Mouse (Mus musculus) liver, embryonic 14.5 days (tissue): Measurements from ENCODE around the gene Pln. TPM values are rescaled to one million over a fixed set of nuclear protein-coding genes. Genes with fewer than 3 reads are reported as not detected.
A peak's percentile ranks its signal among the peaks of the same experiment; 100 is the strongest.

Experiments
- ATAC-seq: fragments of 200-750 bp; cut with Nextera tagmentation; 2 replicates; pipeline ENCODE4 v1.8.0; 2017; ENCODE audit warnings: moderate number of reproducible peaks, mild to moderate bottlenecking, moderate library complexity; ENCODE audit not compliant: insufficient read depth
- DNase-seq, 3 experiments: peaks; one replicate each; pipeline ENCODE4 v3.0.0-alpha.2; 2012 to 2013; ENCODE audit warnings: low read depth in 3 of 3, low spot score in 3 of 3
- H3K27ac ChIP-seq: fragments of 300-500 bp; sonication (generic); 2 replicates; pipeline ENCODE4 v1.5.1; 2014; ENCODE audit warnings: moderate library complexity, mild to moderate bottlenecking, control low read depth, inconsistent platforms
- H3K27me3 ChIP-seq: fragments of 300-500 bp; sonication (generic); 2 replicates; pipeline ENCODE4 v1.6.1; 2014; ENCODE audit warnings: mild to moderate bottlenecking, low read length, moderate library complexity; ENCODE audit not compliant: control insufficient read depth, insufficient read depth
- H3K36me3 ChIP-seq: fragments of 300-500 bp; sonication (generic); replicated peaks from 2 replicates; pipeline ENCODE4 v1.6.1; 2014; ENCODE audit warnings: low read depth; ENCODE audit not compliant: control insufficient read depth, insufficient read depth
- H3K4me1 ChIP-seq, 2 experiments: fragments of 200-500 bp in 1 of 2; fragments of 300-500 bp in 1 of 2; sonication (generic) in 1 of 2; replicated peaks; 2 replicates each; pipeline ENCODE4 v1.6.1; 2012 to 2014; ENCODE audit warnings: antibody characterized with exemption in 1 of 2, inconsistent platforms in 1 of 2, low read length in 1 of 2; ENCODE audit not compliant: control insufficient read depth in 2 of 2, insufficient read depth in 2 of 2
- H3K4me2 ChIP-seq: fragments of 300-500 bp; sonication (generic); 2 replicates; pipeline ENCODE4 v1.6.1; 2014; ENCODE audit warnings: low read depth, mild to moderate bottlenecking, control low read depth, moderate library complexity
- H3K4me3 ChIP-seq, 2 experiments: fragments of 200-500 bp in 1 of 2; fragments of 300-500 bp in 1 of 2; sonication (generic) in 1 of 2; 2 replicates each; pipeline ENCODE4 v1.5.1; 2012 to 2014; ENCODE audit warnings: low read depth in 2 of 2, low read length in 2 of 2, mild to moderate bottlenecking in 2 of 2, control low read depth in 1 of 2, inconsistent platforms in 1 of 2, moderate library complexity in 1 of 2; ENCODE audit not compliant: insufficient read depth in 1 of 2
- H3K9ac ChIP-seq: fragments of 300-500 bp; sonication (generic); replicated peaks from 2 replicates; pipeline ENCODE4 v1.6.1; 2014; ENCODE audit warnings: mild to moderate bottlenecking, control low read depth, moderate library complexity
- H3K9me3 ChIP-seq: fragments of 300-500 bp; sonication (generic); 2 replicates; pipeline ENCODE4 v1.6.1; 2016; ENCODE audit warnings: low read length, mixed read lengths; ENCODE audit not compliant: control insufficient read depth
- CTCF ChIP-seq: IDR thresholded peaks from 2 replicates; pipeline ENCODE4 v1.5.1; 2016; ENCODE audit warnings: antibody characterized with exemption, low read depth, control low read depth
- EP300 ChIP-seq: IDR thresholded peaks from 2 replicates; pipeline ENCODE4 v1.6.1; 2016; ENCODE audit warnings: antibody characterized with exemption, low read depth
- WGBS: fragments of 180-500 bp; shearing (Covaris S2); extraction: QIAGEN DNeasy Blood & Tissue Kit; methylation state at CpG from one replicate; pipeline ENCODE4 v1.1.7; 2014; ENCODE audit not compliant: insufficient replicate concordance; 5-methylcytosine and 5-hydroxymethylcytosine counted together
- polyA plus RNA-seq, 2 experiments: library from polyadenylated mRNA; depleted of rRNA in 1 of 2; stranded (reverse) in 1 of 2; unstranded in 1 of 2; fragments of >200 nt; fragmentation: Nextera tagmentation in 1 of 2; extraction: Ambion mirVana in 1 of 2; gene quantifications; 2 replicates each; pipeline versions ENCODE4 v1.2.1 to v1.2.3; 2012 to 2014

Gene Pln
- polyA plus RNA-seq, 2 experiments = 0.08 to 0.25 TPM

DNA sequence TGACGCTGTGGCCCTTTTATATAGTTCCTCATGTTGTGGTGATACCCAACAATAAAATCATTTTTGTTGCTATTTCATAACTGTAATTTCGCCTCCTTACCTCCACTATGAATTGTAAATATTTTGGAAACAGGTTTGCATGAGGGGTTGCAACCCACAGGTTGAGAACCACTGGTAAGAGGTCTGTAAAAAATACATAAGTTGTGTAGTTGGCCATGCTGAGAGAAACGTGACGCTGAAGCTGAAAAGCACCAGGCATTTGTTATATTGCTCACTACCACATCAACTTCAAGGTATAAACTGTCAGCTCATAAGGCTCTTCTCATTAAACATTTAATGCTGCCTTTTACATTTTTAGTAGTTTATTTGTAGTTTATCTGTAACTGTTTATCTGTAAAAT is 8.0 kb downstream of the Pln start:
- 73% methylated on average over 4 of the region's 4 CpGs for WGBS
- no peaks in the 10 kb centered on the region for H3K9me3 ChIP-seq
- H3K9ac ChIP-seq = no peak overlapping the region
- no peak overlapping the region for H3K4me2 ChIP-seq
- H3K4me1 ChIP-seq = no peaks in the 10 kb centered on the region
- no peak overlapping the region for H3K27ac ChIP-seq
- no peak overlapping the region for H3K4me3 ChIP-seq
- TF ChIP-seq CTCF = no peak
- no peaks in the 10 kb centered on the region for H3K27me3 ChIP-seq
- H3K36me3 ChIP-seq = no peaks in the 10 kb centered on the region
- ATAC-seq (no peak), DNase-seq (no peak)

DNA sequence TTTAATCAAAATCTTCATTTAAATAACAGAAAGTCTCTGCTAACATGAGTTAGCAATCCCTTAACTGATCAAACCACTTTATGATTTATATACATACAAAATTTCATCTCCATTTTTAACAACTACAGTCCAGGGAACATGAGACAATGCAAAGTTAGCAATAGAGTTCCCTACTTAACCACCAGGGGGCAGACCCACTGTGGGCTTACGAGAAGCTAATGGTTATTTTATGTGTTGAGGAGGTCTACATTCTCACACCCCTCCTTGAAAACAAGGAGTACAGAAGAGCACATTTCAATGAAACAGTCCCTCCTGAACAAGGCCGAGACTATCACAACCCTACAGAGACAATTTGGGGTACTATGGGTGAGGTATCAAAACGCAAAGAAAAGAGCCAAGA is 9.0 kb downstream of the Pln start:
- DNase-seq (no peak), ATAC-seq (no peak)
- H3K9me3 ChIP-seq = no peaks in the 10 kb centered on the region
- WGBS = 45% methylated on average over 3 of the region's 3 CpGs
- no peak overlapping the region for H3K4me2 ChIP-seq
- no peaks in the 10 kb centered on the region for H3K36me3 ChIP-seq
- H3K4me1 ChIP-seq = no peaks in the 10 kb centered on the region
- no peak for TF ChIP-seq EP300
- TF ChIP-seq CTCF = peak; percentile 79
- H3K27me3 ChIP-seq = no peaks in the 10 kb centered on the region
- no peak overlapping the region for H3K9ac ChIP-seq
- no peak overlapping the region for H3K4me3 ChIP-seq
- H3K27ac ChIP-seq = no peak overlapping the region

- no peak for ATAC-seq
- no peak for DNase-seq
- H3K4me1 ChIP-seq = no peaks in the 10 kb centered on the region
- no peak overlapping the region for H3K9ac ChIP-seq
- no peak overlapping the region for H3K27ac ChIP-seq
- no peaks in the 10 kb centered on the region for H3K27me3 ChIP-seq
- 75% methylated on average over 5 of the region's 5 CpGs for WGBS
- H3K4me2 ChIP-seq = no peak overlapping the region
- H3K4me3 ChIP-seq = no peak overlapping the region
- no peaks in the 10 kb centered on the region for H3K36me3 ChIP-seq
- TF ChIP-seq CTCF (no peak), EP300 (no peak)
- no peaks in the 10 kb centered on the region for H3K9me3 ChIP-seq
Measured at GRCm38 (mm10) chr10:53346916-53347315, 9.4 kb downstream of the Pln start.

GRCm38 (mm10) chr10:53347787-53348755 is 10.6 kb downstream of the Pln start:
- ATAC-seq (no peak), DNase-seq (peak in 2 of 3 experiments; percentile 48 to 62)
- no peak overlapping the region for H3K27ac ChIP-seq
- no peaks in the 10 kb centered on the region for H3K36me3 ChIP-seq
- no peaks in the 10 kb centered on the region for H3K27me3 ChIP-seq
- H3K4me2 ChIP-seq = no peak overlapping the region
- no peak overlapping the region for H3K9ac ChIP-seq
- whole genome bisulfite sequencing = 49% methylated on average over 10 of the region's 10 CpGs
- no peaks in the 10 kb centered on the region for H3K9me3 ChIP-seq
- TF ChIP-seq EP300 (no peak), CTCF (peak; percentile 76)
- H3K4me3 ChIP-seq = no peak overlapping the region
- no peaks in the 10 kb centered on the region for H3K4me1 ChIP-seq

DNA sequence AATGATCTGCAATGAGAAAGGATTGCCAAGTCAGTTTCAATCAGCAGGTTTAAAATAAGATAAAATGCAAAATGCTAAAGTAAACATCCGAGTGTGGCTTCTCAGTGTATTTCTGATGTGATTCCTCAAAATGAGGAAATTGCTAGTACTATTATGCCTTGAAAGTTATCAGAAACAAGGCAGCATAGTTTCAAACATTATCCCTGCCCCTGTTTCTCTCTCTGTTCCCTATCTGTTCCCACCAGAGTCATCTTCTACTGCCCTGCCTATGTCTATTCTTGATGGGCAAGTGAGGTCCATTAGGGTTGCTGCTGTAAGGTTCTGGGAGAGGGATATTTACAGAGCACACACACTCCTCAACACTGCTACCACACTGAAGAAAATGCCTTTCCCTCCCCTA is 11.8 kb downstream of the Pln start:
- H3K27ac ChIP-seq = no peak overlapping the region
- WGBS = 50% methylated on average over 1 of the region's 1 CpGs
- H3K9me3 ChIP-seq = no peaks in the 10 kb centered on the region
- no peak overlapping the region for H3K4me3 ChIP-seq
- DNase-seq (no peak), ATAC-seq (no peak)
- TF ChIP-seq EP300 (no peak), CTCF (no peak)
- no peak overlapping the region for H3K4me2 ChIP-seq
- no peaks in the 10 kb centered on the region for H3K4me1 ChIP-seq
- H3K27me3 ChIP-seq = no peaks in the 10 kb centered on the region
- no peak overlapping the region for H3K9ac ChIP-seq
- no peaks in the 10 kb centered on the region for H3K36me3 ChIP-seq
